Mouse (Mus musculus) layer of hippocampus, postnatal 10 days (tissue): Measurements from ENCODE around the gene Specc1l. TPM values are rescaled to one million over a fixed set of nuclear protein-coding genes. Genes with fewer than 3 reads are reported as not detected.
A peak's percentile ranks its signal among the peaks of the same experiment; 100 is the strongest.
"Not testable (repeated sequence)": the region's sequence is repeated elsewhere in the genome, so short reads cannot be mapped to it uniquely, and the experiment has no call there.

ENCODE experiments used
- DNase-seq, 2 experiments: peaks; one replicate each; pipeline ENCODE4 v3.0.0; 2021; ENCODE audit warnings: low spot score in 2 of 2
- total RNA-seq, 2 experiments: library from RNA; stranded (reverse); gene quantifications; 2 replicates each; pipeline ENCODE4 v1.2.3; 2021

Gene Specc1l
- total RNA-seq, 2 experiments from 2014 or later = 45.9 to 47.3 TPM

DNA sequence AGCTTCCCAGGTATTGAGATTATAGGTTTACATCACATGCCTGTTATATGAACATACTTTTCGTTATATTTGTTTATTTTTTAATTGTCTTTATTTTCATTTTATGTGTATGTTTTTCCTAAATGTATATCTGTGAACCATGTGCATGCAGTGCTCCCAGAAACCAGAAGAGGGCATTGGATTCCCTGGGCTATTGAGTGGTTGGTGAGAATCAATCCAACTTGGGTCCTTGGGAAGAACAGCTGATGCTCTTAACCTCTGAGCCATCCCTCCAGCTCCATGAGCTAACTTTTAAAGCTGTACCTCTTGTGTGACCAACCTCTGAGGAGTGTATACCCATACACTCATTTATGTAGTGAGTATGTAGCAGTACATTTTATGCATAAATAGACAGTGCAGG, 65.6 kb downstream of the Specc1l start:
- DNase-seq = peak; percentile 25 to 45

DNA sequence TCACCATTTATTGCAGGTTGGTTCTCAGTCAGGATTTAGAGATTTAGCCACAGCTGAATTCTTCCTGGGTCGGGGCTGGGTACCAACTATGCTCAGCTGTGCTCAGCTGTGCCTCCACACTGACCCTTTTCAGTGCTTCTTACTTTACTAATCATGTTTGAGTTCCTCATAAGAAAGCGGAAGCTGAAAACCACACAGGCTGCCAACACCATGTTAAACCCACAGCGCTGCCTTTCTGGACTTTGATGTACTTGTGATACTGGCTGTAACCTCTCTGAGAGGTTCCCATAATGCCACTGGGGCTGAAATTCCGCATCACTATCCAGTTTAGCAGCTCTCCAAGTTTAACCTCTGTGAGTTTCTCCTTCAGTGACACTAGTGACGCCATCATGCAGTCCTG, 70.8 kb downstream of the Specc1l start:
- DNase-seq = no peak

DNA sequence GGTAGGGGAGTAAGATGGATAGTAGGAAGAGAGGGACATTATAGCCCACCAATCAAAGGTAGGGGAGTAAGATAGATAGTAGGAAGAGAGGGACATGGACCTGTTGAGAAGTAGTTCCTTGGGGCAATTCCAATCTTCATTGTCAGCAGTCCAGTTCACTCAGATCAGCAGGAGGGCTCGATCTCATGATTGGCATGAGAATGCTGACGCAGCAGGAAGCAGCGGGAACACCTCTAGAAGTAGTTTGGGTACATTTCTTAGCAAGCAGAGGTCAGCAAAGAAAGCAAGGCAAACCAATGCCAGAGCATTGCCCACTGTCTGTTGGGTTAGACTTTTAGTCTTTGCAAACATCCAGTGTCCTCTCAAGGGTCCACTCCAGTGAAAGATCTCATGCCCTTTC, 71.9 kb downstream of the Specc1l start:
- DNase-seq = no peak

GRCm38 (mm10) chr10:75288579-75288978, 76.7 kb downstream of the Specc1l start:
- no peak for DNase-seq

DNA sequence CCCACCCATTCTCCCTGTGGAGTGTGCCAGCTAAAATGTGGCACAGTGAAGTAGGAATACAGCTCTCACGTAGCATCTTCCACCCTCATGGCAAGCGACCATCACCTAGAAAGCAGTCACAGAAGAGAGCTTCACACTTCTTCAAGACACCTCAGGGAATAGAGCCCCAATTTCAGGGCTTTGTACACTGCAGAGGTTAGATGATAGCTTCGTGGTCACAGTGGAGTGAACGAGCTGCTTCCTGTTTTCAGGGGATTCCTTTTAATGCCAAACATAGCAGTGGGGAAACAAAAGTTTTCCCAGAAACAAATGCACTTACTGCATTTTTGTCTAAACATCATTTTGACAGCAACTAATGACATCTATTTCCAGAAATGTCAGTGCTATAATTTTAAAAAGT, 77.5 kb downstream of the Specc1l start:
- DNase-seq = no peak

GRCm38 (mm10) chr10:75290650-75291049, 78.8 kb downstream of the Specc1l start:
- DNase-seq = no peak

GRCm38 (mm10) chr10:75291338-75291737, 79.5 kb downstream of the Specc1l start:
- DNase-seq = no peak

DNA sequence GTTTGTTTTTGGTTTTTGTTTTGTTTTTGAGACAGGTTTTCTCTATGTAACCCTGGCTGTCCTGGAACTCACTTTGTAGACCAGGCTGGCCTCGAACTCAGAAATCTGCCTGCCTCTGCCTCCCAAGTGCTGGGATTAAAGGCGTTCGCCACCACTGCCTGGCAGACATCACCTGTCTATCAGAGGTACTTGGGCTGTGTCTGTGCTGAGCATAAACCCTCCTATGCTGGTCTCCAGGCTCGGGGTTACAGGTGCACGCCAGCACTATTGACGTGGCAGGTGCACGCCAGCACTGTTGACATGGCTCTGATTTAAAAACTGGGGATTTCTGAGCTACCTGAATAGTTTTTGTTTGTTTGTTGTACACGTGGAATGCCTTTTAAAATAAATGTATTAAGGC, 80.3 kb downstream of the Specc1l start:
- DNase-seq = not testable (repeated sequence)

GRCm38 (mm10) chr10:75293288-75293687, 81.4 kb downstream of the Specc1l start:
- no peak for DNase-seq

- DNase-seq = no peak
Observed at GRCm38 (mm10) chr10:75294362-75294761, 82.5 kb downstream of the Specc1l start.

DNA sequence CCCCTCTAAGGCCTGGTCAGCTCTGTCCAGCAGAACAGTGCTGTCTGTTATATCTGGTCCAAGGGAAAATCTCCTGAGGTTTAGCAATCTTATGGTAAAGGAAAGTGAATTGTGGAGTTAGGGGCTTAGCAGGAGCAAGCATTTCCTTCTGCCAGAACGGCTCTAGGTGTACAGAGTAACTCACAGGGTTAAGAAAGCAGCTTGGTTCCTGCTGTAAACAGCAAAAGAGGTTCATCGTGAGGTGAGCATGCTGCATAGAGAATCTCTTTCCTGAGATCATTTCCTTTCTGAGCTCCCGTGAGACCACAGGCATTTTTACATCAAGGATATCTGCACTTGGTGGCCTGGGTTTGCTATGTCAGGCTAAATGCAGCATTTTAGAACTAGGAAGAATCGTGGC, 83.1 kb downstream of the Specc1l start:
- DNase-seq = no peak

DNA sequence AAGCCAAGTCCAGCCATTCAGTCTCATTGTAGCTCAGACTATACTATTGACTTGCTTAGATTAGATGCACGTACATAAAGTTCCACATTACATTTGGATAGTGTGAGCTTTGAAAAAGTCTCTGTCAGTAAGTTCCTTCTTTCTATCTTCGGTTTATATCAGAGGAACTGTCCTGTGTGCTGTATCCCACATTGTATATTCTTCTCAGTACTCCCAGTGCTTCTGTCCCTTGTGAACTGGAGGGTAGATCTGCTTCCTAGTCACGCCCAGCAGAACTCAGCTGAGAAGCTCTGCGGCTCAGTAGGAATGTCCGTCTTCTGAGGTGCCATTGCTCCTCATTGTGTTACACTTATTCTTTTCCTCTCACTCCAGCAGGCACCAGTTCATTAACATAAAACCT, 86.7 kb downstream of the Specc1l start:
- no peak for DNase-seq

DNA sequence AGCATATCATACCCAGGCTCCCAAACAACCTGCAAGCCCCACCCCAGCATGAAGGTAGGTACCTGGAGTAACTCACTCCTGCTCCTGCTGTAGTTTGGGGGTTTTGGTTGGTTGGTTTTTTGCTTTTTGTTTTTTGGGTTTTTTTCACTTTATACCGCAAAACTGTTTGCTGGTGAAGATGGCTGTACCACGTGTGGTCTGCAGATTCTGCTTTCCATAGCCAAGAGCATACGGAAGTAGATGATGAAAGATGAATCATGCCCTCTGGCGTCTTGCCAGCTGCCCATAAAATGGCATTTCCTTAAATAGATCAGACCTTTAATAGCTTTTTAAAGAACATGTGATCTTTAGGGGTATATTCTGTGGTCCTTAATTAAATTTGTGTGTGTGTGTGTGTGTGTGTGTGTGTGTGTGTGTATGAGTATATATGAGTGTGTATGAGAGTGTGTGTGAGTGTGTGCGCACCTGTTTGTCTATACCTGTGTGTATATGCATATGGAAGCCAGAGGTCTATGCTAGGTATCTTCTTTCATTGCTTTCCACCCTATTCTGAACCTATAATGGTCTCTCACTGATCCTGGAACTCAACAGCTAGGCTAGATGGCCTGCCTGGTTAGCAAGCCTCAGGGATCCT, 88.0 kb downstream of the Specc1l start:
- DNase-seq = no peak

GRCm38 (mm10) chr10:75301195-75301806, 89.4 kb downstream of the Specc1l start:
- no peak for DNase-seq

DNA sequence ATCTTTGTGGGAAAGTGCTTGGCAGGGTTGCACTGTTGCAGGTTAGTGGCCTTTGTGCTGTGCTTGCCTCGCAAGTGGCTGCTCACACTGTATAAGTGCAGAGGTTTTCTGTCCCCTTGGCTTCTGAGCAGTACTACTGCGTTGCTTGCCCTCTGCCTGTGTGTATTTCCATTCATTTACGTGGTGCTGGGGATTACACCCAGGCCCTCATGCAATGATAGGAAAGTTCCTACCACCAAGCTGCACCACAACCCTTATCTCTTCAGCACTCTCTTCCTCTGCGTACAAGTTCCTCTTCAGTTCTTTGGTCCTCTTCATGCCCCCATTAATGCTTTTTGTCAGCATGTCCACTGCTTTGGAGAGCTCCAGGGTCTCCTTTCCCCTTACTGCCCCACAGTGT, 90.1 kb downstream of the Specc1l start:
- DNase-seq = no peak

DNA sequence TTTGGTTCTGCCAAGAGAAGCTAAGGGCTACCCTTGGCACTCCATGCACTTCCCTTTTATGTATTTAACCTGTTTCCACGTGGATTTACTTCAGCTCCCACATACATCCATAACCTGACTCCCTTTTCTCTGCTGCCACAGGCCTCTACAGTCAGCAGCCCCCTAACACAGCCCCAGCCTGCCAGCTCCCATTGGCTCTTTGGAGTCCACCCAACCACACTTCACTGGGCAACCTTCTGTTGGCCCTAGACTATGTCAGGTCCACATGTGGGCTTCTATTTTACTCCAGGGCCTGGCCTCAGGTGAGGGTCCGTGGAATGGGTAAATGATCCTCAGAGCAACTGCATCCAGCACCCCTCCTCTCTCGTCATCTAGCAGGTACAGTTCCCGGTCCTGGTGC, 90.7 kb downstream of the Specc1l start:
- no peak for DNase-seq

DNA sequence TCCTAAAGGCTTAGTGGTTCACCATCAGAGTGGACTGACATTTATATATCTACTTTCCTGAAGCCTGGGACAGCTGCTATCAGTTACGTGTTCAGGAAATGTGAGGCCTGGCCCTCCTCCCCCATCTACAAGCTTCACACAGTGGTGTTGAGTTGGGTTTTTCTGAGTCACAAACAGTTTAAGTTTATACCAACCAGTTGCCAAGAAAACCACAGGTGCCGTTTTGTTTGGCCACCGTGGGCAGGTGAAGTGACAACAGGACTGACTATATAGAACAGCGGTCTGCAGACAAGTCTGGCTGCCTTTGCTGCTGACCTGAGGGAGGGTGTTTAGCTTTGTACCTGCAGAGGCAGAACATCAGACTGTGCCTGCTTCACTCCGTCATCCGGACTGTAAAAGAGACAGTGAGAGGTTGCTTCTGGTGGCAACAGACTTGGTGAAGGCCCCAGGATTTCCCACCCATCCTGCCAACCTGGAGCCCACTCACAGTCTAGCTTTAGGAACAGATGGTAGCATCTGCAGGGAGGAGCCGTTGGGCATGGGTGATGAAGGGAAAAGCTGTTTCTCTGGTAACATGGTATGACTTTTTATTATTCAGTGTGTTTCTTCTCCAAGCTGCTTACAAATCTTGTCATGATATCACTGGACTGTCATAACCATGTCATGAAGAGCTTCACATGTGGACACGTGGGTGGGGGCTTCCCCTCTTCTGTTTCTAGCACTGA, 91.6 kb downstream of the Specc1l start:
- DNase-seq = peak; percentile 62 to 63

- DNase-seq = peak in 1 of 2 experiments; percentile 24
Observed at GRCm38 (mm10) chr10:75304049-75304405, 92.2 kb downstream of the Specc1l start.

- no peak for DNase-seq
Observed at GRCm38 (mm10) chr10:75304413-75304812, 92.5 kb downstream of the Specc1l start.

DNA sequence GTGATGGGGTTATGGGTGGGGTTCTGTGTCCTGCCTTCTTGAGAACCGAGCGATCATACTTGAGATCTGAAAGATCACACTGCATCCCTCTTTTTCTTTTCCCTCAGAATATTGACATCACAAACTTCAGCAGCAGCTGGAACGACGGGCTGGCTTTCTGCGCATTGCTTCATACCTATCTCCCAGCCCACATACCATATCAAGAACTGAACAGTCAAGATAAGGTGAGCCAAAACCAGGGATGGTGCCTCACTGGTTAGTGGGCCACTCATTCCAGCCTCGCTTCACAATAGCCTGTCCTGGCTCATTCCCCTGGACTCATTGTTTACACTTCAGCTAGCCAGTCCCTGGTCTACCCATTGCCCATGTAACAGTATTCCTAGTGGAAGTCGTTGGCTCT, 95.3 kb downstream of the Specc1l start:
- no peak for DNase-seq

GRCm38 (mm10) chr10:75312361-75312760, 100.5 kb downstream of the Specc1l start:
- DNase-seq = no peak

GRCm38 (mm10) chr10:75314190-75314980, 102.5 kb downstream of the Specc1l start:
- DNase-seq = no peak
